Mouse (Mus musculus) lung, adult 10 weeks (tissue): Measurements from ENCODE around the gene Arsk. TPM values are rescaled to one million over a fixed set of nuclear protein-coding genes. Genes with fewer than 3 reads are reported as not detected.

Experiments used
- polyA plus RNA-seq: library from polyadenylated mRNA; stranded (reverse); fragments of 350-450 nt; fragmentation: Illumina TruSeq; extraction: RNeasy Lipid Tissue Mini Kit (QIAGEN cat#74804); gene quantifications from one replicate; pipeline ENCODE4 v1.2.3, GENCODE M21; 2014; ENCODE audit warnings: low read depth, low replicate concordance; ENCODE audit not compliant: insufficient read depth

Arsk gene
- 5.8 TPM for polyA plus RNA-seq

GRCm38 (mm10) chr13:76098493-76099303, at the start of gene Arsk, which contains the start of gene Ttc37:
Arsk (minus strand) TSS chr13:76098660.
Ttc37 (plus strand) TSS chr13:76098734.

GRCm38 (mm10) chr13:76056896-76057266, 41.6 kb downstream of the Arsk start, which contains the start of gene Gpr150:
Gpr150 (minus strand) TSS chr13:76056996.

GRCm38 (mm10) chr13:76017974-76018843, 80.3 kb downstream of the Arsk start, which contains the start of gene Rfesd:
Rfesd (minus strand) TSS chr13:76018719.

Other genes starting within 250 kb of the Arsk start
- 2.3 TPM for gene Rhobtb3, start 154.7 kb downstream of the Arsk start, polyA plus RNA-seq
- not detected for gene Spata9, start 131.5 kb downstream of the Arsk start, polyA plus RNA-seq
- 15.1 TPM for gene Rfesd, start 79.9 kb downstream of the Arsk start, polyA plus RNA-seq
- not detected for gene Gpr150, start 41.7 kb downstream of the Arsk start, polyA plus RNA-seq
- gene Ttc37, start 74 bp upstream of the Arsk start, polyA plus RNA-seq = 7.1 TPM
- gene Fam81b, start 206.4 kb upstream of the Arsk start, polyA plus RNA-seq = 3.1 TPM